Mouse (Mus musculus) left cerebral cortex, adult 8-10 months (tissue): ENCODE results near the gene G530012D18Rik. TPM values are rescaled to one million over a fixed set of nuclear protein-coding genes. Genes with fewer than 3 reads are reported as not detected.
"Not testable (repeated sequence)": the region's sequence is repeated elsewhere in the genome, so short reads cannot be mapped to it uniquely, and the experiment has no call there.

Experiments used
- DNase-seq, 2 experiments: peaks; one replicate each; pipeline ENCODE4 v3.0.0; 2022; ENCODE audit warnings: low spot score in 2 of 2
- total RNA-seq, 4 experiments: library from RNA; stranded (reverse); gene quantifications; 2 replicates each; pipeline ENCODE4 v1.2.4; 2022

The G530012D18Rik gene
- total RNA-seq, 4 experiments from 2014 or later = not detected

DNA sequence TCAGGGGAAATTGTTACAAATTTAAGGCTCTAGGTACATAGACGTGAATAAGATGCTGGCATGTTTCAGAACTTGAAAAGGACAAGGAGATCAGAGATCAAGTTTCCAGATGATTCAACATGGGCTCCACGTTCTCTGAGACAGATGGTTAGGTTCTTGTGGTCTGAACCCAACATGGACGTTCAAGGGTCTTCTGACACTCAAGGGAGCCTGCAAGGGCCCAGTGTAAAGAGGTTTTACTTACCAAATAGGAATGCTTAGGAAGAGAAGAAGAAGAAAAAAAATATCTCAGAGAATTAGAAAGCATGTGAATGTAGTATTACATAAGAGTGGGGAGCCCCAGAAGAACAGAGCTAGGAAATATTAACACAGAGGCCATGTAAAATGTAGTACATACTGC, 40.3 kb downstream of the G530012D18Rik start:
- DNase-seq = not testable (repeated sequence)

DNA sequence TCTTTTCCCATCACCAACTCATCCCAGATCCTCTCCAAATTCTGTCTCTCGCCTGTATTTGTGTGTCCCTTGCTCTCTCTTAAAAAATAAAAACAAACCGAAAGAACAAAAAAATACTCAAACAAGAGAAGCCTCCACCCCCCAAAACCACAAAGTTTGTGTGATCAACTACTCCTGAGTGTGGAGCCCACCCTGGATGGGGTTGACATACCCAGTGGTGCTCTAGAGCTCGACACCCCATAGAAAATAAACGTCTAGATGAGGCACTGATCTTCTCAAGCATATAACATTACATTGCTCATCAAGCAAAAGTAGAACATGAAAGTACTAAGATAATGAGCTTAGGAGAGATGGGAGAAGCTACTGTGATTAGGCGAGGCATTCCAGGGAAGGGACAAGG, 41.7 kb downstream of the G530012D18Rik start:
- DNase-seq = not testable (repeated sequence)

DNA sequence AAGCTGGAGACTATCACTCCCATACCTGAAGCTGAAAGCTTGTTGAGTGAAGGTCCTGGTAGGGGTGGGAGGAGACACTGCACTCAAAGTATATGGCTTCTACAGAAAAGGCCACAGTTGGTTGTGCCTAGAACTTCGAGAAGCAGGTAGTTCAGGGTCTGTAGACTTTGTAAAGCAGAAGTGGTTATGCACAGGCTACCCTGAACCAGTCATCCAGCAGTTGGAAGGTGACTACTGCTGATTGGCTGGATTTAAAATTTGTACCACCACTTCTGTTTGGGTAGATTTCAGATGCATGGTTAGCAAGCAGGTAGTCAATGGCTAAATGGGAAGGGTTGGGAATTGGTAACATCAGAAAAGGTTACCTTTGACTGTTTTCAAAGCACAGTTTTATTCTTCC, 43.2 kb downstream of the G530012D18Rik start:
- DNase-seq = not testable (repeated sequence)

Other genes with a start within 250 kb of the G530012D18Rik start
- gene Sp110, start 23.1 kb downstream of the G530012D18Rik start, total RNA-seq = 1 to 10 TPM; 1.1 to 4.0 (median 2.1) TPM
- 1 to 10 TPM in 3 of 4 experiments, under 1 TPM in 1; 0.82 to 6.1 (median 1.5) TPM for gene Sp140, start 24.7 kb downstream of the G530012D18Rik start, total RNA-seq
- 1 to 10 TPM; 2.9 to 4.3 (median 3.8) TPM for gene Sp100, start 74.3 kb downstream of the G530012D18Rik start, total RNA-seq
- gene A630001G21Rik, start 203.0 kb downstream of the G530012D18Rik start, total RNA-seq = 1 to 10 TPM in 2 of 4 experiments, under 1 TPM in 2; 0.72 to 1.2 (median 0.97) TPM
- 100 to 1,000 TPM; 141 to 160 (median 148) TPM for gene Cab39, start 217.8 kb downstream of the G530012D18Rik start, total RNA-seq